Mouse (Mus musculus) brown adipose tissue, adult 24 weeks (tissue): ENCODE measurements around the gene Clec2e. TPM values are rescaled to one million over a fixed set of nuclear protein-coding genes. Genes with fewer than 3 reads are reported as not detected.
A peak's percentile ranks its signal among the peaks of the same experiment; 100 is the strongest.
"Not testable (repeated sequence)": the region's sequence is repeated elsewhere in the genome, so short reads cannot be mapped to it uniquely, and the experiment has no call there.

Experiments
- H3K27ac ChIP-seq: fragments of 200-500 bp; replicated peaks from 2 replicates; pipeline ENCODE4 v1.5.1; 2012; ENCODE audit warnings: low read depth, mild to moderate bottlenecking, low read length
- H3K4me1 ChIP-seq: fragments of 200-500 bp; 2 replicates; pipeline ENCODE4 v1.6.1; 2012; ENCODE audit warnings: low read length, mixed read lengths; ENCODE audit not compliant: control insufficient read depth, insufficient read depth, insufficient read length
- H3K4me3 ChIP-seq: fragments of 200-500 bp; 2 replicates; pipeline ENCODE4 v1.5.1; 2012; ENCODE audit warnings: low read depth, mild to moderate bottlenecking, low read length, moderate library complexity; ENCODE audit not compliant: insufficient read depth
- polyA plus RNA-seq: library from polyadenylated mRNA; stranded (reverse); fragments of >200 nt; gene quantifications from 2 replicates; pipeline ENCODE4 v1.2.4, GENCODE M21; 2012; ENCODE audit not compliant: missing spikeins, insufficient read depth, insufficient read length

Gene Clec2e
- not detected in 2 replicates for polyA plus RNA-seq

- H3K4me1 ChIP-seq, H3K27ac ChIP-seq, H3K4me3 ChIP-seq: not testable (repeated sequence)
Measured at GRCm38 (mm10) chr6:129100794-129101193, at the start of gene Clec2e. Gene Clec2e, minus strand, starts transcription at chr6:129100913.

DNA sequence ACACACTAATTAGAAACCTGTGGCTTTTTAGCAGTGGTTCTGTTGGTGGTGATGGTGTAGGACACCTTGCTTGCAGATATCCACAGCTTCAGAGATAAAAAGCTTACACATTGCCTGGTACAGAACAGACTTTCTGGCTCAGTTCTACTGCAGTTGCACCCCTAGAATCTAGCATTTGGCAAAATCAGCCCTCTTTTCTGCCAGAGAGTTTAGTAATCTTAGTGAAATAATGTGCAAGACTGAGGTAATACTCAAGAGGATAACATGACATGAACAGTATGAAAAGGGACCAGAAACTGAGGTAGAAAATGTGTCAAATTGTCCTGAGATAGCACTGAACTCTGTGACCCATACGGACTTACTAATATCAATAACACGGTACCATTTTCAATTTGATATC, 46.1 kb upstream of the Clec2e start:
- H3K27ac ChIP-seq = peak overlapping the region; percentile 87
- no peaks in the 10 kb centered on the region for H3K4me1 ChIP-seq
- H3K4me3 ChIP-seq = no peak overlapping the region

DNA sequence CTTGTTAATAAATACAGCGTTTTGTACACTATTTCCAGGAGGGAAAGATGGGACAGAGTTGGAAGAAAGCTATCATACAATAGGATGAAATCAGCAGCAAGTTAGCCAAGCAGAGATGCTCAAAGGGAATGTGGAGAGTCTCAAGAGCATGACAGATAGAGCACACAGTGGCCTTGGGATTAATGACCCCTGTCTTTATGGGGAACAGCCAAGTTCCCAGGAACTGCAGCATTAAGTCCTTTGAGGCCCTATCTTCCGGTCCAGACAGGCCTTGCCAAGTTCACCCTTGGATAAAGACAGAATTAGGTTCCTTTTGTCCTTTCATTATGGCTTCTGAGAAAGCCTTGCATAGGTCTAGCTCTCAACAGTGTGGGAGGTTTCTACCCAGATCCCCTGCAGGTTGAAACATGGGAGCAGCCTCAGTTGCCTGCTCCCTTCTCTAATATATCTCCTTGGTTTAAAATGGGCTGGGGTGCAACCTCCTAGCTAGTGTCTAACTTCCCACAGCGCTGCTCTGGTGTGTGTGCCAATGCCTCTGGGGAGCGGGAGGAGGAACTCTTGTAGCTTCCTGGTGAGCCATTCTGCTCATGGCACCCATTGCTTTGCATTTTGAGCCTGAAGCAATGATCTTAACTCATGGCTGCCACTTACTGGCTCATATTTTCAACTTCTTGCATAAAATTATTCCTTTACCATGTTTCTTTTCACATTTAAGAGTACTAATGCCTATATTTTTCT, 32.1 kb upstream of the Clec2e start:
- Histone ChIP-seq H3K4me1 (peaks cover 5% of the 10 kb centered on the region; the same call in 1 of the 2 replicates), H3K27ac (0 out of 2 replicates have a peak overlapping the region, but pooled peaks have one; percentile 33), H3K4me3 (no peak overlapping the region)

DNA sequence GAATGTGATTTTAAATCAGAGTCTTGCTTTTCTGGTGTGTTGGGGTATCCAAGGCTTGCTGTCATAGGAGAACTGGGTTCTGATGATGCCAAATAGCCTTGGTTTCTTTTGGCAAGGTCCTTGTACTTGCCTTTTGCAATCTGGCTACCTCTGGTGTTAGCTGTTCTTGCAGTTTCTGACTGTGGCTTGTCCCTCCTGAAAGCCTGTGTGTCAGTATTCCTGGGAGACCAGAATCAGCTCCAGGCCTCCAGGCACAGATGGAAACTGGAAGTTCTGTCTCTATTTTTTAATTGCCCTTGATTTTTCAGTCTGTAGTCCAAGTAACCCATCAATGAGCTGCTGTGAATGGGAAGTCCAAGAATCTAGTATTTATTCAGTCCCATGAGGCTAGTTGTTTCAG, 26.1 kb upstream of the Clec2e start:
- H3K27ac ChIP-seq = no peak overlapping the region
- no peak overlapping the region for H3K4me3 ChIP-seq
- H3K4me1 ChIP-seq = peaks cover 8% of the 10 kb centered on the region

- H3K4me3 ChIP-seq, H3K27ac ChIP-seq, H3K4me1 ChIP-seq: not testable (repeated sequence)
Measured at GRCm38 (mm10) chr6:129124531-129124930, 23.8 kb upstream of the Clec2e start.

DNA sequence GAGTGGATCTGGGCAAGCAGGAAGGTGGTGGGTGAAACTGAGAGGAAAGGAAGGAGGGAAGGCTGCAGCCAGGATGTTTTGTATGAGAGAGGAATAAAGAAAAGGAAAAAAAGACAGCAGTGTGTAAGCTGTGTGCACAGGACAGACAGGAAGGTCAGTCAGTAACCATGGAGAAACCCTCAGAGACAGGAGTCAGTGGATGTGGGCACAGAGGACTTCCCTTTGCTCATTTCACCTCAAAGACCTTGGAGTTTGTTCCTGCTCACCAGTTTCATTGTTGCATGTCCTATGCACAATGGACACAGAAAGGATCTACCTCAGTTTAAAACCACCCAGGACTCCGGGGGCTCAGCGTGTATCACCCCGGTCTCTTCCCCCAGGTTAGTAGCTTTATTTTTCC, 15.5 kb upstream of the Clec2e start:
- Histone ChIP-seq H3K27ac (no peak overlapping the region), H3K4me3 (no peak overlapping the region), H3K4me1 (peaks cover 26% of the 10 kb centered on the region)

DNA sequence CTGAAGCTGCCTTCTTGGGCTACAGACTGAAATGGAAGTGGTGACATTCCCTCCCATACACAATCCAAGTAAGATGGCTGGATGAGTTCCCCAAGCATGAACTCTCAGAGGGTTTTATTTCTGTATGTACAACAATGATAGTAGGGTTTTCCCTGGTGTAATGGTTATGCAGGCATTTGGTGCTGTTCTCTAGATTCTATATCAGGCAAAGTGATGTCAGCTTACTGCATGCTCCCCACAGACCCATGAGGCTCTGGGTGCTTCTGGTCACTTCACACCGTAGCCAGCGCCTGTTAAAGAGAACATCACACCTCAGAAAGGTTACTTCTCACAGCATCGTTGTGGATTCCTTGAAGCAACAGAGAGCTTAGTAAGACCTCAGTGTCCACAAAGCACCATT, 13.5 kb upstream of the Clec2e start:
- H3K4me1 ChIP-seq = peaks cover 23% of the 10 kb centered on the region
- H3K4me3 ChIP-seq = not testable (repeated sequence)
- H3K27ac ChIP-seq = peak overlapping the region; percentile 6

GRCm38 (mm10) chr6:129113769-129114168, 13.1 kb upstream of the Clec2e start:
- Histone ChIP-seq H3K4me1 (peaks cover 24% of the 10 kb centered on the region), H3K27ac (peak overlapping the region; percentile 6), H3K4me3 (no peak overlapping the region)

- peaks cover 24% of the 10 kb centered on the region for H3K4me1 ChIP-seq
- H3K4me3 ChIP-seq = no peak overlapping the region
- peak overlapping the region; percentile 70 for H3K27ac ChIP-seq
Measured at GRCm38 (mm10) chr6:129113030-129113673, 12.4 kb upstream of the Clec2e start.

DNA sequence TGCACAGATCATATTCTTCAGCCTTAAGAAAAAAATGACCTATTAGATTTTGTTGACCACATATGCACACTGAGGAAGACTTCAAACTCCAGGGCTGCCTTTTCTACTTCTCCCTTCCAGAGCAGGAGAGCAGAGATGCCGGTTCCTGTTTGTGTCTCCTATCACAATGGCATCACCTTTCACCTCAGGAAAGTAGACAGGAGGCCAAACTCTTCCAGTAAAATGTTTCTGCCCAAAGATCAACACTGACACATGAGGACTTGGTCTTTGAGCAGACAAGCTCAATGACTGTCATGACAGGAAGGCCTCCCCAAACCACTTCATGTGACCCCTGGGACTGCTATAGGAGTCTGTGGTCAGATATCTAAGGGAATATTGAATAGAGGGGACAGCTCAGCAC, 11.8 kb upstream of the Clec2e start:
- Histone ChIP-seq H3K27ac (peak overlapping the region; percentile 70), H3K4me3 (no peak overlapping the region), H3K4me1 (peaks cover 24% of the 10 kb centered on the region)

GRCm38 (mm10) chr6:129107916-129108315, 7.2 kb upstream of the Clec2e start:
- Histone ChIP-seq H3K27ac (no peak overlapping the region), H3K4me1 (peaks cover 22% of the 10 kb centered on the region), H3K4me3 (no peak overlapping the region)

DNA sequence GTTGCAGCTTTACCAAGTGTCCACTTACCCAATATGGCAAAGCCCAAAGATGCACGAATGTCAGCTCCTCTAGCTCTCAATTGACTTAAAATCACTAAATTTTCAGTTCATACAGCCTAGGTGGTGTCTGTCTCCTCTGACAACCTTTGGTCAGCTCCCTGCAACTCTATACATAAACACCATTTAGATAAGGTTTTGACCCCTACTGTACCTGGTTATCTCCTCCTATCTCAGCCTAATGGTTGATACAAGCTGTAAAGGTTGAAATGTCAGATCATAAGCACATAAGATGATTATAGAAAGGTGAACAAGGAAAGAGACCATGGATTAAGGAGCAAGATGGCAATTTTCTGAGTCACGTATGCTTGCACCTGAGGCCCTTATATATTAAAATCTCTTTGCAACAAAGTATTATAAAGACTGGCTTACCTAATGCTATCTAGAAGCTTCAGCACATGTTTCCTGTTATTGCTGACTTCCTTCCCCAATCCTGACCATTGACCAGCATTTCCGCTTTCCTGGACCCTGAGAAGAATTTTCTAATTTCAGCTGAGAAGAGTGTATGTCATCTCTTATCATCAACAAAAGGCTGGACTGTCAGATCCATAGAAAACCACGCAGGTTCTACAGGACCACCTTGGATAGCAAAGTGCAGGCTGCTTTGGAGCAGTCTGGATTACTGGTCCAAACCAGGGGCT, 2.3 kb upstream of the Clec2e start:
- Histone ChIP-seq H3K27ac (peak overlapping the region; percentile 95), H3K4me1 (peaks cover 6% of the 10 kb centered on the region), H3K4me3 (no peak overlapping the region)

DNA sequence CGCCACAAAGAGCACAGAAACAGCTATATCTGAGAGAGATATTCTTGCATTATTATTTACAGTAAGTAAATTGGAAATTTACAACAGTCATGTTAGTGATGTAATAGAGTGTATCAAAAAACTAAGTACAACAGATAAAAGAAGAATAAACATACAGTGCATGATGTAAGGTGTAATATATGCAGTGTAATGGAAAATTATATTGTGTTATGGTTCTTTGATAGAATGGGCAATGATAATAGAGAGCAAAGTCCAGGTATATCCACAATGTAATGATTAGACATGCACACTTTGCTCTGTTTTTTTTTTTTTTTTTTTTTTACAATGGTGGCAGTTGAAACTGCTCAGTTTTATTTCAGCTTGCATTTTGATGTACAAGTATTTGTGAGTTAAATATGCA, 891 bp upstream of the Clec2e start:
- H3K4me1 ChIP-seq = peaks cover 6% of the 10 kb centered on the region
- H3K4me3 ChIP-seq = no peak overlapping the region
- no peak overlapping the region for H3K27ac ChIP-seq

GRCm38 (mm10) chr6:129097929-129098328, 2.8 kb downstream of the Clec2e start:
- Histone ChIP-seq H3K4me3 (no peak overlapping the region), H3K27ac (peak overlapping the region; percentile 29), H3K4me1 (no peaks in the 10 kb centered on the region; the same call in 1 of the 2 replicates)

GRCm38 (mm10) chr6:129095166-129095565, 5.5 kb downstream of the Clec2e start:
- Histone ChIP-seq H3K4me1 (no peaks in the 10 kb centered on the region), H3K4me3 (no peak overlapping the region), H3K27ac (peak overlapping the region; percentile 73)
